Mouse (Mus musculus) embryonic fibroblast, embryonic 13.5 days (primary cell): ENCODE measurements at regions not wholly inside any gene's neighbourhood (a gene's known extent, or its start where the extent isn't known, plus 50 kb on each side); places are given as distances from the start of the nearest gene placed in this dataset.

Experiments
- CTCF ChIP-seq: IDR thresholded peaks from 2 replicates; pipeline ENCODE4 v1.5.1; 2011; ENCODE audit warnings: mild to moderate bottlenecking, control low read depth, low read length, moderate library complexity, borderline replicate concordance; ENCODE audit not compliant: insufficient read depth
- POLR2A ChIP-seq: IDR thresholded peaks from 2 replicates; pipeline ENCODE4 v1.6.1; 2011; ENCODE audit warnings: low read depth, mild to moderate bottlenecking, control low read depth, low read length, moderate library complexity

DNA sequence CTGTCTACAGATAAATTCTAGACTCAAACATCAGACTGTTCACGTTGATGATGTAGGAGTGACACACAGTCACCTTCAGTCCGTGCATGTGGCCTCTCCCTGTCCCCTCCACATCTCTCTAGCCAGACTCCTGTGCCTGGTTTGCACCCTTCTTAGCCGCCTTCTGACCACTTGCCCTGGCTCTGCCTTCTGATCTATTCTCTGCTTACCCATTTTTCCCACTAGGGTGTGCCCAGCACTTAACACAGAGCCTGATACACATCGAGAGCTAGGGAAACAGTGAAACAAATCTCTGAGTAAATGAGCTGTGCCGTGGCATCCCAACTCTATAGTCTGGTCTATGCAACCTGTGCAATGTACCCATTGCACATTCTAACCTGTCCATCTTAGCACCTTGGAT lies 73.3 kb upstream of the Zmiz1 start:
- no peak for TF ChIP-seq POLR2A
- TF ChIP-seq CTCF, result no peak
